Mouse (Mus musculus) liver, adult 2 months (tissue): ENCODE results near the gene Egfl7.

Experiments
- CTCF ChIP-seq: fragments of 200-500 bp; IDR thresholded peaks from 2 replicates; pipeline ENCODE4 v1.5.1; 2011; ENCODE audit warnings: low read depth, low read length, control low read depth
- POLR2A ChIP-seq: fragments of 200-500 bp; IDR thresholded peaks from 2 replicates; pipeline ENCODE4 v1.6.1; 2011; ENCODE audit warnings: low read length, control low read depth; ENCODE audit not compliant: insufficient read depth; ENCODE audit errors: extremely low read depth

DNA sequence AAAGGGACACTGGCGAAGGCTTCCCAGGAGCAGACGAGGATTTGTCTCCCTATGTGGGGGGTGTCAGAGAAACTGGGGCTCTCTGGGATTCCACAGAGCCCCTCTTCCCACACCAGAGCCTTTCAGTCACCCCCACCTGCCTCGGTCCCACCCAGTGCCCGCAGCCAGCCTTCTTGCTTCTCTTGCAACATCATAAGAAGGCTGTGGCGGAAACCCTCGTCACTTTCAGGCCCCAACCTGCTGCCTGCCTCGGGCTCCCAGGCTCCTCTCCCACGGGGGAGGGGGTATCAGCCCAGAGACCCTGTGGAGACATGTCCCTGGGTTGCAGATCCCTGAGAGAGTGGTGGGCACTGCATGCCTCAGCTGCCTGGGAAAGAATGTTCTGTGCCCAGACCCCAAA, 28.4 kb upstream of the Egfl7 start:
- TF ChIP-seq POLR2A (no peak), CTCF (no peak)
